Mouse (Mus musculus) ES-E14 (cell line): ENCODE measurements around the gene Ptpn7.

ENCODE experiments used
- CHD2 ChIP-seq: IDR thresholded peaks from 2 replicates; pipeline ENCODE4 v1.6.1; 2014; ENCODE audit warnings: mild to moderate bottlenecking, low read depth, low read length, inconsistent platforms
- HCFC1 ChIP-seq: IDR thresholded peaks from 2 replicates; pipeline ENCODE4 v1.6.1; 2012; ENCODE audit warnings: low read length, inconsistent platforms, borderline replicate concordance; ENCODE audit not compliant: insufficient read depth
- ZC3H11A ChIP-seq: IDR thresholded peaks from 2 replicates; pipeline ENCODE4 v1.6.1; 2012; ENCODE audit warnings: low read depth, mild to moderate bottlenecking, inconsistent platforms, low read length, borderline replicate concordance
- ZNF384 ChIP-seq: IDR thresholded peaks from 2 replicates; pipeline ENCODE4 v1.6.1; 2012; ENCODE audit warnings: low read depth, low read length, inconsistent platforms

- TF ChIP-seq CHD2 (no peak), ZNF384 (no peak), HCFC1 (no peak), ZC3H11A (no peak)
Measured at GRCm38 (mm10) chr1:135100400-135100799, 32.1 kb upstream of the Ptpn7 start.
